Mouse (Mus musculus) embryo, embryonic 11 days (tissue): ENCODE results near the gene Mrps16.

Experiments used
- DNase-seq: peaks from one replicate; pipeline ENCODE4 v3.0.0-alpha.2; 2015

Mrps16 gene

DNA sequence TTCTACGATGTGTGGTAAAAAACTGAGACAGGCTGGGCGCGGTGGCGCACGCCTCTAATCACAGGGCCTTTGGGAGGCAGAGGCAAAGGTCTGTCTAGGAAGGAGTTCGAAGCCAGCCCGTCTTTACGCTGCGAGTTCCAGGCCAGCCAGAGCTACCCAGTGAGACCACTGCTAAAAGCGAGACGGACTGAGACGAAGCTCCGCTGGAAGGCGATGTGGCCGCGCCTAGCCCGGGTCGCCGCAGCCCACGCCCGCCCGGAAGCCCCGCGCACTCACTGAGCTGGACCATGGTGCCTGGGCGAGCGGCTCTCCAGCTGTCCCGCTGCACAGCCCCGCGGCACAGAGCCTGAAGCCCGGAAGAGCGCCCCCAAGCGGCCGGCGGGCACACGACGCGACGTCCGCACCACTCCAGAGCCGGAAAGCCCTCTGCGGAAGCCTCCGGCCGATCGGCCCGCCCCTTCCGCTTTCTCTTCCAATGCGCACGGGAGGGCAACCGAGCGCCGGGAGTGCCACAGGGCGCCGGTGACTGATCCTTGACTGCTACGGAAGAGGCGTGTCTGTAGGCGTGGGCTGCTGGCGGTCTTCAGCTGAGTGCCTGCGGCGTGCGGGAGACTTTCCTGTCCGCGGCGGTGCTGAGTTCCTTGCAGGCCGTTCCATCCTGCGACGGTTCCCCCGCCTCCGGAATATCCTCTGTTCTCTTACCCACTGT lies at the start of gene Mrps16:
TSS of gene Mrps16 (minus strand) at position 430 of the 709 bp plus-strand sequence.
- peak; percentile 99 for DNase-seq

DNA sequence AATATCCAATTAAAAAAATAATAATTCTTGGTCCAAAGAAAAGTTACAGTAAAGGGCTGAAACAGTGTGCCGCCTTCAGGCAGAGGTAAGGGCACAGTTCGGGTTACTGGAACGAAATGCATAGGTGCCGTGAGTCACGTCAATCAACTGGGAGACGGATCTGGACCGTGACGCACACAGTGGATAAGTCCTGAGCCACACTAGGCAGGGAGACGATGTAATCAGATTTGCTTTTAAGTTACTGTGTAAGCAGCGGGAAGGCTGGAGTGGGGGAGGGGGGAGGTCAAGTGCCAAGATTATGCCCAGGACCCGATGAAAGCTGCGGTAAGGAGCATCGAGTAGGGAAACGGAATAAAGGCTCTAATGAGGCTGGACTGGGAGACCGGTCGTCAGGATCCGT lies 48.8 kb upstream of the Mrps16 start:
- DNase-seq: no peak

DNA sequence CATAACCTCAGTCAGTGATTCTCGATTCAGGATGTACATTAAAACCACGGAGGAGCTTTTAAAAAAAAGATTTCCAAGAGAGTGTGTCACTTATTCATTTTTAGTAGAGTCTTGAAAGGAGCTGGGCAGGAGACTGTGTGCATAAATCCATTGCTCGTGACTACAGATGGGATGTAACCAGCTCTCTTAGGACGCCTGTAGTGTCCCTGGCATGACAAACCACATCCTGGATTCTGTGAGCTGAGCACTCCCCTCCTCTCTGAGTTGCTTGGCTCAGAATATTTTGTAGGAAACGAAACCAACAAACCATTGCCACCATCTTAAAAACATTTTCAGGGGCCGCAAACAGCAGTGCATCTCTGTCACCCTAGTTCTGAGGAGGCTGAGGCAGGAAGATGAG lies 43.5 kb upstream of the Mrps16 start:
- DNase-seq: no peak

DNA sequence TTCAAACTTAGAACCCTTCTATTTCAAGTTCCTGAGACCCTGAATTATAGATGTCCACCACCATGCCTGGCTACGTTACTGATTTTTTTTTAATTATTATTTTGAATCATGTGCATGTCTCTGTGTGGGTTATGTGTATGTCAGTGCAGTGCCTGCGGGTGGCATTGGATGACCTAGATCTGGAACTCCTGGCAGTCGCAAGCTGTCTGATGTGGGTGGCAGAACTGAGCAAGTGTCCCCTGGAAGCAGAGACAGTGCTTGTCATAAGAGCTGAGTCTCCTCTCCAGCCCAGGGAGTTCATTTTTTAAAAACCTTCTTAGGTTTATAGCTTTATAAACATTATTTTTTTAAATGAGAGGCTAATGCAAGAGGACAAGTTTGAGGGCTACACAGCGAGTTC lies 39.0 kb upstream of the Mrps16 start:
- DNase-seq: no peak

DNA sequence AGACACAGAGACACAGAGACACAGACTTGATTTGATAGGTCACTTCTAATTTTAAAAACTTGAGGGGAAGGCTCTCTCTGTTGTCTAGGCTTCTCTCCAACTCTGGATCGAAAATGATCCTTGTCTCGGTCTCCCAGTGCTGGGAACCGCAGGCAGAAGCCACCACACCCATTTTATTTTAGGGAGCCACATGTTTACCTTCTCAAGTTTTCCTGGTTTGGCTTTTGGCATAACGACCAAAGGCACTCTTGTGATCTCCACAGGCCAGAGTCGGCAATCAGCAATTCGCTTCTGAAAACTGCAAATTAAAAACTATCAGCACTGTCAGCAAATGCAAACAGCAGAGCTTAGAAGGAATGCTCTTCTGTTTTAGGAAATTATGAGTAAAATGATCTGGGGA lies 38.3 kb upstream of the Mrps16 start:
- no peak for DNase-seq

DNA sequence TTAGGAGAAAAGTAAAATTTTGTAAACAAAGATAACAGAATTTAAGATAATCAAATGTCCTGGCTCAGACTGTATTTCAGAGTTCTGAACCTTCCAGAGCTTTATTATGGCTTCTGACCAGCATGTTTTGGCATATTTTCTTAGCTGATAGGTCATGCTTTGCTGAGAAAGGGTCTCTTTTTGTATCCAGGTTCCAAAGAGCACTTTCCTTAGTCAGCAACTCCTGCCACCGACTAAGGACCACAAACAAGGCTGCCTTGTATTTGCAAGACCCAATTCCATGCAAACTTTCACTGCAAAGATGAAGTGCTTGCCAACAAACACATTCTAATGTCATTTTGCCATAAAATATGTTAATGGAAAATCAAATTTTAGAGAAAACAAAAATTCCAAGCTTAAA lies 36.4 kb upstream of the Mrps16 start:
- no peak for DNase-seq

DNA sequence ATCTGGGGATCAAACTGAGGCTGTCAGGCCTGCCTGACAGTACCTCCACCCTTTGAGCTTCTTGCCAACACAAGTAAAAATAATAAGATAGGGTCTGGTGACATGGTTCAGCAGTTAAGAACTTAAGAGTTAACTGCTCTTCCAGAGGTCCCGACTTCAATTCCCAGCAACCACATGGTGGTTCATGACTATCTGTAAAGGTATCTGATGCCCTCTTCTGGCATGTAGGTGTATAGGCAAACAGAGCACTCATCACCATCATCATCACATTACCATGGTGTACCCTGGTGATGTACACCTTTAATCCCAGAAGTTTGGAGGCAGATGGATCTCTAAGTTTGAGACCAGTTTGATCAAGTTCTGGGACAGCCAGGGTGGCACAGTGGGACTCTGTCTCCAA lies 35.2 kb upstream of the Mrps16 start:
- DNase-seq: no peak

DNA sequence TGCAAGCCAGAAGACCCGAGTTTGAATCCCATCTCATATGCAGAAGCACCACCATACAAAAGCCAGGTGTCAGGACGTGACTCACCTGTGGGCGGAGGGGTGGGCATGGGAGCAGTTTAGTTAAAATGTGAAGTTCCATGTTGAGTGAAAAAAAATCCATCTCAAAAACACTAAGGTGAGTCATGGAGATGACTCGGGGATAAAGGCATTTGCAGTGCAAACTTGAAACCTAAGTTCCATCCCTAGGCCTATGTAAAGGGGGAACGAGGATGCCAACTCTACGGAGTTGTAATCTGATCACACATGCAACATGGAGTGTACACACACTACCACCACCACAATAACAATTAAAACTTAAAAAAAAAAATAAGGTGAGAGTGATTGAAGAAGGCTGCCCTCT lies 29.6 kb upstream of the Mrps16 start:
- no peak for DNase-seq

DNA sequence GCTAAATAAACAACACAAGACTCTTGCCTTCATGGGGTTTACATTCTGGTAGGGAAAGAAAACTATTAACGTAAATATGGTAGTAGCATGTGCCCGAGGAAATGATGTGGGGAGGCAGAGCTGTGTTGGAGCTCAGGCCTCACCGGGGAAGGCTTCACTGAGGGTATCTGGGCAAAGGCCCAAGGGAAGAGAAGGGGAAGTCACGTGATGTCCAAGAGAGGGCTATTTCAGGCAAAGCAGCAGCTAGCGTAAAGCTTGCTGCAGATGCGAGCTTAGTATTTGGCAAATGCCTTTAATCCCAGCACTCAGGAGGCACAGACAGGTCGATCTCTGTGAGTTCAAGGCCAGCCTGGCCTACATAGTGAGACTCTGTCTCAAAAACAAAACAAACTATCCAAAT lies 28.8 kb upstream of the Mrps16 start:
- no peak for DNase-seq

DNA sequence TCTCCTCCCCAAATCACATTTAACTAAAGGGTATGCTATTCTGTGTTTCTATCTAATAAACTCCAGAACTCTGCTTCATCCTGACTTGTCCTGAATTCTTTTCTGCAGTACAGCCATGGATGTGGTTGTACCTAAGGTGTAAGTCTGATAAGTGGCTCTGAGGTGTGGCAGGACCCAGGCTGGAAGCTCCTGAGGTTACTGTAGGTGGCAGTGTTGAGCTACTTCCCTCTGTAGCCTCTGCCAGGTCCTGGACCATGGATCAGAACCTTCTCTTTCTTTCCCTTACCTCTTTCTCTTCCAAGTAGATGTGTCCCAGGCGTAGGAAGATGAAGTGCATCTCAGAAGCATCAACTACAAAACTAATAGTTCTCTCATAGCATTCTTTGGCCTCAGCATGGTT lies 6.6 kb upstream of the Mrps16 start:
- DNase-seq: peak; percentile 49

DNA sequence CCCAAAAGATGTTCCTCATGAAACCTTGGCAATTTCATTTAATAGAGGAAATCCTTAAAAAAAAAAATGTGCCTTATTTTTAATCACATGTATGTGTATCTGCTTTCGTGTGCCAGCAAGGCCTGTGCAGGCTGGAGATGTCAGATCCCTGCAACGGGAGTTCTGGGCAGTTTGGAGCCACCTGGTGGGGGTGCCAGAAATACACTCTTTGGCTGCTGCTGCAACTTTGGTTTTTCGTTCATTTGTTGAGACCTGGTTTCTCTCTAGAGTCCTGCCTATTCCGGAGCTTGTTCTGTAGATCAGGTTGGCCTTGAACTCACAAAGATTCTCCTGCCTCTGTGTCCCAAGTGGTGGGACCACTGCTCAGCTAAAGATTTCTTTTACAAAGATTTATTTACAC lies 5.4 kb upstream of the Mrps16 start:
- DNase-seq: peak; percentile 32

DNA sequence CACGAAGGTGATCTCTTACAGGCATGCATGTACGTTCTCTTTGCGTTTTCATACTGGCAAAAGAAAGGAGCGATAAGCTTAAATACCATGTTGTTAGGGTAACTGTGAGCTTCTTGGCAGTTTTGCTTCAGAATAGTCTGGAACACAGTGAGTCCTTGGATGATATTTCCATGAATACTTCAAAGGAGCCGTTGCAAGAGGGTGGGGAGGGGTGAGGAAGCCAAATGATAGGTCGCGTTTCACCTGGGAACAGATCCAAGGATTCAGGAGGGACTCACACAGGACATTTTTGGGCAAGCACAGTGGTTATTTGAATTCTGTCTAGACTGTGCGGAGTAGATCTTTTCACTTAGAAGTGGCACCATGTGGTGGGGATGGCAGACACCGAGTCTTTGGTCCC lies 3.8 kb upstream of the Mrps16 start:
- DNase-seq: no peak

DNA sequence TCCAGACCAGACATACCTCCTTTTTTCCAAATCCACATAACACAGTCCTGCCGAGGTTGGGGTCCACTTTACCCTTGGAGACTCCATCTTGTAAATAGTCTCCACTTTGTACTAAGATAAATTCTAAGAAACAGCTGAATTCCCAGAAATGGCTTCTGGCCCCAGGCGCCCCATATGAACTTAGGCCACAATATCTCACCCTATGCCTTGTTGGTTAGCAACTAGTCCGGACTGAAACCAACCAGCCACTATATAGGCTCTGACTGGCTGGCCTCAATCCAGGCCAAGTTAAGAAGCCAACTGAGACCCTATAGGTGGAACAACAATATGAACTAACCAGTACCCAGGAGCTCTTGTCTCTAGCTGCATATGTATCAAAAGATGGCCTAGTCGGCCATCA lies 1.1 kb downstream of the Mrps16 start:
- DNase-seq: no peak

DNA sequence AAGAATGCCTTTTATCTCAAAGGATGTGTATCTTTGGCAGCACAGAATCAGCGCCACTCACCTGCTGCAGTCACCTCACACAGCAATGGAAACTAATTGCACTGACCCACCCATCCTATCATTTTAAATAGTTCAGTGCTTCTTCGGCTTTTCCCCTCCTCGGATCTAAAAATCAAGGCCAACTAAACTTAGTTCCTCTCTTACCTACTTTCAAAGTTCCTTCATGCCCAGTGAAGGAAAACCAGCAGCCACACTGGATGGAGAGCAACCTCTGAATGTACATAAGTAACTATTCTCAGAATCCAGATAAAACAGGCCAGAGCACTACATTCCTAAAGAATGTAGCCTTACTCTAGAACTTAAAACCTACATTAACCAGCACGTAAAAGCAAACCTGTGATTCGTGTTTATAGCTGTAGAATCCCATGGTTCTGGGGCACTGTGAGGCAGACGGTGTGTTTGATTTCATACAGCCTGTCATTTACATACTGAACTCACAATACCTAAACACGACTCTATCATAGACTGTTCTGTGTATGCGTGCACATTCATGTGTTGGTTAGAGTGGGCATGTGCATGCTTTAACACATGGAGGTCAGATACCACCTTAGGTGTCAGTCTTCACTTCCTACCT lies 3.9 kb downstream of the Mrps16 start:
- DNase-seq: no peak

DNA sequence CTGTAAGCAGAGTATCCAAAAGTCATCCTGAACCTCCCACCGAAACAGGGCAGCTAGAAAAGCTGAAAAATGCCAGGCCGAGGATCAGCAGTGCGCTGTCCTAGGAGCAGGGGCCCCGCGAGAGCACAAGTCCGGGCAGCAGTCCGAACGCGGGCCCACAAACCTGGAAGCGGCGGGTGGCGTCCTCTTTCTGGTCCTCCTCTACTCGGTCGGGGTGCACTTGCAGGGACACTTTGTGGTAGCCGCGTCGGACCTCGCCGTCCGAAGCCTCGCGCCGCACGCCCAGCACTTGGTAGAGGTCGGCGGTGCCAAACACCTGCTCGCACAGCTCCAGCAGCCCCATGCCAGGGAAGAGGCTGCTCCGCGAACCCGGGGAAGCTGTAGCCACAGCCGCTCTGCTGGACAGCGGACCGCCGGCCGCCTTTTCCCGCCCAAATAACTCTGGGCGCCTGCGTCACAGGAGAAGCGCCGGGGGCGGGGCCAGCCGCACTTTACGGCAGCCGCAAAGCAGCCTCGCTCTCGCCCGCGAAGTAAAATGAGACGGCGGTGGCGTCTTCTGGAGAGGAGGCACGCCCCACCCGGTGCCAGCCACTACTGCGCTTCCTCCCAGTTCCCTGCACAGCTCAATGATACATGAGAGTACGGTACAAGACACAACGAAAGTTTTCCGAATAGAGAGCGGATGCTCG lies 4.8 kb downstream of the Mrps16 start, which contains the start of gene Dnajc9:
TSS of gene Dnajc9 (minus strand) at position 470 of the 689 bp plus-strand sequence.
- DNase-seq: peak; percentile 97

DNA sequence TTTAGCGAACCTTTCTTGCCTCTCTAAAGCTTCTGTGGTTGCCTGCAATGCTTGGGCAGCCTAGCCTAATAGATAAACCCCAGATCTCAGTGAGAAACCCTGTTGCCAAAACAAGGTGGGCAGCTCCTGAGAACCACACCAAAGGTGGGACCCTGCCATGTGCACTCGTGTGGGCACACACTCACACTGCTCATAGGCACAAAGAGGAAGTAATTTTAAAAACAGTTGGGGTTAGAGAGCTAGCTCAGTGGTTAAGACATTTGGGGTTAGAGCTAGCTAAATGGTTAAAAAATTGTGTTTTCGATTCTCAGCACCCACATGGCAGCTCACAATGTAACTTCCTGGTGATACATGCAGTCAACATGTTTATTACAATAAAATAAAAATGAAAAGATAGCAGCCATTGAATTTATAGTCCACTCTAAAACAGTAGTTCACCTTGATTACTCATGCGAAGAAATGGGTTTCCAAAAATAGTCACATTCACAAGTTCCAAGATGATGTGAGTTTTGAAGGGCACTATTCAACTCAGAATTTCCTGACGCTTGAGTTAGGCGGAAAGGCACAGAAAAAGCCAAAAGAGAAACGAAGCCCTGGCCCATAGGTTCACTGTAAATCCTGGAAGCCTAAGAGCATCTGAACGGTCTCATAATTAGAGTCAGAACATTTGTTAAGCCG lies 13.5 kb downstream of the Mrps16 start:
- DNase-seq: no peak

DNA sequence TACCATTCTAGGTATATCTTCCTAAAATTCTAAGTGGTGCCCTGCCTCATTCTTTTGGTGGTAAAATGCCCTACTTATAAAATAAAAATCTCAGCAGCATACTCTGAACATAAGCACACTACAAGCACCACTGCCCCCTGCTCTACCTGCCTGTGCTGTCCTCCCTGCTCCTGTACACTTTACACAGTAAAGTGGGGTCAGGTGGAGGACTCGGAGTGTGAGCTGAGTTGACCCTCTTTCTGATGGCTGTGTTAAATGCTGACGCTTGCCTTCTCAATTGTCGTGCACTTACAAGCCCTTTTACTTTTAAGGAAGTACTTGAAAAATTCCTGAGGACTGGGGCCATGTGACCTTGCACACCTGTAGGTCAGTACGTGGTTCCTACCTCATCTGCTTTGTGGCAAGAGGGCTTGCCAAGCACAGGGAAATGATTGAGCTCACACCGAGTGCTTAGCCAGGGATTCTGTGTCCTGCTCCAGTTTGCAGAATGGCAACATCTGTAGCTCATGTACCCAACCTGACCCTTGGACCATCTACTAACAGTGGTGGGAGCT lies 14.3 kb downstream of the Mrps16 start:
- DNase-seq: no peak

DNA sequence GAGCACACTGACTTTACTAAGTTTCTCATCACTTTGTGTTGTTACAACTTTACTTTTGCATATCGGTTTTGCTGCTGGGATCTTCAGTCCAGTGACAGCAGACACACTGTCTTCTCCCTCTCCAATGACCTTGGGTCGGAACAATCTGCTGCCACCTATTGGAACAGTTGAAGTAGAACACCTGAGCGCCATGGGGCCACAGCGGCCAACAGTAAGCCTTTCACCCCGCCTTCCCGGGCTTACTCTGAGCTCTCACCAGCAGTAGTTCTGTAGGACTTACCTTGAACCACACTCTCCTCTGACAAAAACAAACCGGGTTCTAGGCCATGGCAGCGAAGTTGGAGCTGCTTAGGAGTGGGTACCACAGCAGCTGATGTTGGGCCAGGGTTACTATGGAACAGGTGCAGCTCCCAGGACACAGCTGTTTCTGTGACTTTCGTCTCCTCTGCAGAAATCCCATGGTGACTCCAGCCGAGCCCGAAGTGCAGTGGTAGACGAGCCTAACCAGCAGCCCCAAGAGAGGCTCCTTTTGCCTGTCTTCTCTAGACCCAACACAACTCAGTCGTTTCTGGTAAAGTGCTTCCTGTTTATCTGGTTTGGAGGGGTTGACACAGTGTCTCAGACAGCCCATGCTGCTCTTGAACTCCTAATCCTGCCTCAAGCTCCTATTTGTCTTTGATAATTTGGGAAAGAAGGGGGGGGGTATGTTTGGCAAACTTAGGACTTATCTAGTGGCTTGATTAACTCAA lies 14.9 kb downstream of the Mrps16 start:
- peak; percentile 71 for DNase-seq

DNA sequence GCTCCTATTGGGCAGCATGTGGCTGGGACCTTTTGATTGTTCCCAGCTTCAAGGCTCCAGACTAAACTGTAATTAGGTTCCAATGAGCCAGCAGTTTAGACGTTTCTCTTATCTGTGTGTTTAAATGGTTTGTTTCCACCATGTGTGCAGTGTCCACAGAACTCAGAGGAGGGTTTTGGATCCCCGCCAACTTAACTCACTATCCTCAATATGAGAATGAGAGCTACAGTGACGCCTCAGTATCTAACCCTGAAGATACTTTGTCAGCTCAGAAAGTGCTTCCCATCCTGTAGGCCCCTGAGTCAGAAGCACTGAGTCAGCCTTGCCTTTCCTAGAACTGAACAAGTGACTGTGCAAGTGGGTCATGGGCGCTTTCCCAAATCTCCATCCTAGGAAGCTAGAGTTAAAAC lies 16.3 kb downstream of the Mrps16 start:
- no peak for DNase-seq

DNA sequence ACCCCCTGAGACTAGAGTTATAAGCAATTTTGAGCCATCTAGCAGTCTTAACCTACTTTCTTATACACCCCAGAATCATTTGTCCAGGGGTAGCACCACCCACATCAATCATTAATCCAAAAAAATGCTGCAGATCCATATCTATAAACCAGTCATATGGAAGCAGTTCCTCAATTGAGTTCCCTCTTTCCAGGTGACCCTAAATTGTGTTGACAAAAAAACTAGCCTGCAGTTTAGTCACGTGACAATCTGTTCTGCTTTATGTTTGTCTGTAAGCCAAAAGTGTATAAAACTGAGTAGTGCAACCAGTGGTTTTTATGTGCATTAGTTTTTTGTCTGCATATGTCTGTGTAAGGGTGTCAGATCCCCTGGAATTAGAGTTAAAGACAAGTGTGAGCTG lies 21.6 kb downstream of the Mrps16 start:
- no peak for DNase-seq

DNA sequence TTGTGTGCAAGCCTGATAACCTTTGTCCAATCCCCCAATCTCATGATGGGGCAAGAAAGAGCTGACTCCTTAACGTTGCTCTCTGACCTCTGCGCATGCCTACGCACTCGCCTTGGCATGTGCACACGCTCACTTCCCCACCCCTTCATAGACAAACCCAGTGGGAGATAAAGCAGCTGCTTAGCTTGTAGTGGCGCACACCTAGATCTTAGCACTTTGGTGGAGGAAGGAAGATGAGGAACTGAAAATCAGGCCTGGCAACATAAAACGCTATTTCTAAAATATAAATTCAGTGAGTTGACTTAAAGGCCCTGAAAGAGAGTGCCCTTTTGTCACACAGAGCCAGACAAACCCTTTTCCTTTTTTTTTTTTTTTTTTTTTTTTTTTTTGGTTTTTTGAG lies 22.6 kb downstream of the Mrps16 start:
- DNase-seq: no peak

DNA sequence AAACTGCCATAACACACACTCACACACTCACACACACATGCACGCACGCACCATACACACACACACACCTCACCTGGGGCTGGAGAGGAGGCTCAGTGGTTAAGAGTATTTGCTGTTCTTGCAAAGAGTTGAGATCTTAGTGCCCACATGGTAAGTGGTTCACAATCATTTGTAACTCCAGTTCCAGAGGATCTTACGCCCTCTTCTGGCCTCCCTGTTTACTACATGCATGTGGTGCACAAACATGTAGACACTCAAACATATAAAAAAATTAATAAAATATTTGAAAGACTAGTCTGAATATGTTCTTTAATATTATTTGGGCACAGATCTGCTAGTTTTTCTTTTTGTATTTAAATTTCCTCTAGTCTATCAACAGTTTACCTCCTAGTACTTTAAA lies 25.2 kb downstream of the Mrps16 start:
- no peak for DNase-seq

DNA sequence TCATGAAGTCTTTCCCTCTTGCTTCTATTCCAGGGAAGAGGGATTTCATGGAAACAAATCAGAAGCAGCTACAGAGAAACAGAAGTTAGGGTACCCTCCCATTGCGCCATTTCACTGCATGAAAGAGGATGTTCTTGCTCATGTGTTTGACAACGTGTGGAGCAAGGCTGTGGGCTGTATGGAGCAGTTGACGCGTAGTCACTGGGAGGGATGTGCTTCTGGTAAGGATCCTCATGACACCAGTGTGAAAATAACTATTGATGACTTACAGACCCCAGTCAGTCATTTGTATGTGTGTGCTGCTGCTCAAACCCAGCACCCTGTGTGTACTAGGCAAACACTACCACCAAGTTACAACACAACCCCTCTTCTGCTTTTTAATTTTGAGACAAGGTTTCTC lies 30.2 kb downstream of the Mrps16 start:
- no peak for DNase-seq
